Mouse (Mus musculus) small intestine, adult 2 months (tissue): Measurements from ENCODE around the gene Calcoco1. TPM values are rescaled to one million over a fixed set of nuclear protein-coding genes. Genes with fewer than 3 reads are reported as not detected.

Experiments used
- H3K27ac ChIP-seq: fragments of 200-500 bp; 2 replicates; pipeline ENCODE4 v1.5.1; 2012; ENCODE audit warnings: low read depth, low read length, control low read depth, inconsistent platforms; ENCODE audit not compliant: insufficient read depth
- H3K27me3 ChIP-seq: fragments of 200-500 bp; 2 replicates; pipeline ENCODE4 v1.6.1; 2012; ENCODE audit warnings: mild to moderate bottlenecking, moderate library complexity, low read length, inconsistent platforms; ENCODE audit not compliant: control insufficient read depth, insufficient read depth
- H3K36me3 ChIP-seq: fragments of 200-500 bp; 2 replicates; pipeline ENCODE4 v1.6.1; 2012; ENCODE audit warnings: mild to moderate bottlenecking, low read length, control low read depth, inconsistent platforms; ENCODE audit not compliant: control insufficient read depth, insufficient read depth
- H3K4me1 ChIP-seq: fragments of 200-500 bp; 2 replicates; pipeline ENCODE4 v1.6.1; 2012; ENCODE audit warnings: low read length, inconsistent platforms, mixed read lengths; ENCODE audit not compliant: control insufficient read depth, insufficient read depth, insufficient read length
- H3K4me3 ChIP-seq: fragments of 200-500 bp; 2 replicates; pipeline ENCODE4 v1.5.1; 2012; ENCODE audit warnings: low read depth, mild to moderate bottlenecking, control low read depth, inconsistent platforms, low read length, moderate library complexity
- CTCF ChIP-seq: fragments of 200-500 bp; IDR thresholded peaks from 2 replicates; pipeline ENCODE4 v1.5.1; 2012; ENCODE audit warnings: low read depth, mild to moderate bottlenecking, control low read depth, inconsistent platforms, low read length, moderate library complexity, mixed read lengths; ENCODE audit not compliant: insufficient replicate concordance, insufficient read length; ENCODE audit errors: extremely low read depth
- POLR2A ChIP-seq: fragments of 200-500 bp; IDR thresholded peaks from 2 replicates; pipeline ENCODE4 v1.6.1; 2012; ENCODE audit warnings: low read depth, mild to moderate bottlenecking, control low read depth, inconsistent platforms, low read length, moderate library complexity
- WGBS: fragments of 180-500 bp; shearing (Covaris S2); methylation state at CpG from one replicate; pipeline ENCODE4 v1.1.7; 2018; 5-methylcytosine and 5-hydroxymethylcytosine counted together
- polyA plus RNA-seq: library from polyadenylated mRNA; depleted of rRNA; stranded (reverse); fragments of >200 nt; gene quantifications from 2 replicates; pipeline ENCODE4 v1.2.3, GENCODE M21; 2012

The Calcoco1 gene
- polyA plus RNA-seq, 1 experiment = 15.6 TPM

DNA sequence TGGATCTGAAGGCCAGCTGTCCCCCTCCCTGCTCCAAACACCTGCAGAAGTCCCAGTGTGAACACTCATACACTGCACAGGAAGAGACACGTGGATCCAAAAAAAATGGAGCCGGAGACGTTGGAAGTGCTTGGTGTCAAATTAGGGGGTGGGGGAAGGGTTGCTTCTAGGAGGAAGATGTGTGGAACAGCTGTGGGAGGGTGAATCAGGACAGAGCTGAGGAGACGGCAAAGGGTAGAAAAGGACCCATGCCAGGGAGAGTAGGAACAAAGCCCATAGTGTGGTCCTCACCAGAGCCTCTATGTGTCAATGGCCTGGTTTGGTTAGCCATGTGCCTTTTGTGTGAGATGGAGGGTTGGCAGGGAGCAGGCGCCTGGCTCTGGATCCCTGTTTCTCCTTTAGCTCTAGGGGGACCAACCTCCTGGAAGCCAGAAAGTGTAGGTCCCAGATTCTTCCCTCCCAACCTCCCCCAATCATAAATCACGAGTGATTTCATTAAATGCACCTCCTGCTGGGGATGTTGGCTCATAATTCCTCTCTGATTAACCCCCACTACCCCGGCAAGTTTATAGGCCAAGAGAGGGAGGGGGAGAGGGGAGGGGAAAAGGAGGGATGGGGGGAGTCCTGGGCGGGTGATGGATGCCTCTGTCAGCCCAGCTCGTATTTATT lies 16.6 kb downstream of the Calcoco1 start:
- no peak for TF ChIP-seq CTCF
- TF ChIP-seq POLR2A = no peak
- Histone ChIP-seq H3K27me3 (no peaks in the 10 kb centered on the region), H3K4me3 (no peak overlapping the region), H3K4me1 (no peaks in the 10 kb centered on the region), H3K27ac (no peak overlapping the region), H3K36me3 (peaks cover 14% of the 10 kb centered on the region)
- WGBS = 51% methylated on average over 9 of the region's 9 CpGs

DNA sequence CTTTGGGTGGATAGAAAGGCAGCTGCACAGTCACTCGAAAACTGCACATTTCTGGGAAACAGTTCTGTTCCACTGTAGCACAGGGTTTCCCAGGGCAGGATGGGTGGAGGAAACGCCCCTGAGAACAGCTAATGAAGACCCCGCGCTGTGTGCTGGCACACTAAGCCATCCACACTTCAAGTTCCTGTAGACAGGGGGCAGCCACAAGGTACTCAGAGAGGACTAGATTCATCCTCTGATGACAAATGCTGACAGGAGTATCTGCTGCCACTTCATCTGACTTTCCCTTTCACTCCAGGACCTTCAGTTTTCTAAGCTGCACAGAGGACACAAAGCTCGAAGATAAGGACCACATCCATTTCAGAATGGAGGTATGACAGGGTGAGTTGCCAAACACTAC lies 17.2 kb downstream of the Calcoco1 start:
- H3K27ac ChIP-seq = no peak overlapping the region
- WGBS = 66% methylated on average over 5 of the region's 5 CpGs
- H3K4me3 ChIP-seq = no peak overlapping the region
- no peaks in the 10 kb centered on the region for H3K27me3 ChIP-seq
- H3K4me1 ChIP-seq = no peaks in the 10 kb centered on the region
- peaks cover 13% of the 10 kb centered on the region for H3K36me3 ChIP-seq
- TF ChIP-seq POLR2A = no peak
- no peak for TF ChIP-seq CTCF

DNA sequence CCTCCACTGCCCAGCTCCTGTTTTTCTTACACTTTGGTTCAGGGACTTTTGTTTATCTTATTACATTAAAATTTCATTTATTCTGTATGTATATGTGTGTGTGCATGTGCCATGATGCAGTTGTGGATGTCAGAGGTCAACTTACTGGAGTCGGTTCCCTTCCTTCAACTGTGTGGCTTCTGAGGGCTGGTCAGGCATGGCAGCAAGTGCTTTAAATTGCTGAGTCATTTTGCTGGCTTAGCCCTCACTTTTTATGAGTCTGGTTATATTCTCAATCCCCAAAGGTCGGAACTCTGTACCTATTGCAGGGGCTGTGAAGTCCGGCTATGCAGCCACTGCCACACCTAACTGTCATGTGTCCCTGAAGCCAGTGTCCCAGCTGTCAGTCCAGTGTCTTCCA lies 19.0 kb downstream of the Calcoco1 start:
- 36% methylated on average over 3 of the region's 3 CpGs for WGBS
- Histone ChIP-seq H3K36me3 (no peaks in the 10 kb centered on the region), H3K4me3 (no peak overlapping the region), H3K27me3 (0 out of 2 replicates have a peak, but pooled peaks cover 5% of the 10 kb centered on the region), H3K4me1 (no peaks in the 10 kb centered on the region), H3K27ac (no peak overlapping the region)
- TF ChIP-seq CTCF = no peak
- no peak for TF ChIP-seq POLR2A

DNA sequence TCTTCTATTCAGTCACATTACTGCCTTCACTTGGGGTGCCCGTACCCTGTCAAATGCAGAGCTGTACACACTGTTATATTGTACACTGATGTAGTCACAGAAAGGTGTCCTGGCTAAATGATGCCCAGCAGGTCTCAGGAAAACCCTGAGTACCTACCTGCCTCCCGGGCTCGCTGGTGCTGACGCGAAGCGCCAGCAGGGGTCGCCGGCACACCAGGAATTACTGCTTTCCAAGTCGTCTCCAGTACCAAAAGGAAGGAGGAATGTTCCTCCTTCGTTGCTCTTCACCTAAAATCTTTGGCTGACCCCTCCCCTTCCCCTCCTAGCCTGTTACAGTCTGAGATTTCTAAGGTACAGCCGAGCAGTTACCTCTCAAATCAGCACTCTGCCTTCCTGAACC lies 23.8 kb downstream of the Calcoco1 start:
- Histone ChIP-seq H3K27ac (no peak overlapping the region), H3K4me1 (no peaks in the 10 kb centered on the region), H3K36me3 (no peaks in the 10 kb centered on the region), H3K27me3 (peaks cover 17% of the 10 kb centered on the region), H3K4me3 (no peak overlapping the region)
- 2% methylated on average over 11 of the region's 11 CpGs for WGBS
- TF ChIP-seq CTCF = peak; percentile 88
- no peak for TF ChIP-seq POLR2A

DNA sequence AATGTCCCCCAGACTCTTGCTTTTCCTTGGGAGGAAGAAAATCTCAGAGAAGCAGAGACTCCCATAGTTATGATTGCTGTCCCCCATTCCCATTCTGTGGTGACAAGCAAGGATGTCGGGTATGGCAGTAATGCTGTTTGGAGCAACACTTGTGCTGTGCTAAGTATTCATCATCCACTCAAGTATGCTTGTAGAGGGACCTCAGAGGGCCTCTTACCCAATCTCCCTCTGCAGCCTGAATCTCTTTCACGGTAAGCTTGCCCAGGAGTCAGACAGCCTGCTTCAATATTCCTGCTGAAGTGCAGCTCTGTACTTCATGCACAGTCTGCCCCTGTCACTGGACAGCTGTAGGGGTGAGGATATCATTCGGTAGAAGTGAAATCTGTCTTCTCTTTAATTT lies 25.1 kb downstream of the Calcoco1 start:
- Histone ChIP-seq H3K4me3 (no peak overlapping the region), H3K36me3 (no peaks in the 10 kb centered on the region), H3K4me1 (no peaks in the 10 kb centered on the region), H3K27me3 (peaks cover 30% of the 10 kb centered on the region), H3K27ac (no peak overlapping the region)
- 34% methylated on average over 3 of the region's 3 CpGs for WGBS
- no peak for TF ChIP-seq POLR2A
- TF ChIP-seq CTCF = no peak

DNA sequence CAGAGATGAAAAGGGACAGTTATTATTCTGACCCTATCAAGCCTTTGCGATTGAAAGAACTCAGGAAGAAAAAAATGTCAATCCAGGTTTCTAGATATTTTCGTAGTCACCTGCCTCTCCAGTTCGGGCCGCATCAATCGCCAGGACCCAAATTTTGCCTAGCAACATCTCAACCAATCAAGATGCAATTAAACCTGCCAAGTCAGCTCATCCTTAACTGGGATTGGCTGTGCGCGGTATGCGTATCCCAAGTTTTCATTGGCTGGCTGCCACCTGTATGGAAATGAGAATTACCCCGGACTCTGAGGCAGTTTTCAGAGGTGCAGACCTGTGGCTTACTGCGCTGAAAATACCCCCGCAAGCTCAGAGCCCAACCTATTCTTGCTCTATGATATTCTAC lies 28.4 kb downstream of the Calcoco1 start:
- H3K4me3 ChIP-seq = no peak overlapping the region
- H3K27ac ChIP-seq = no peak overlapping the region
- H3K27me3 ChIP-seq = peaks cover 31% of the 10 kb centered on the region
- WGBS = 2% methylated on average over 11 of the region's 11 CpGs
- H3K4me1 ChIP-seq = no peaks in the 10 kb centered on the region
- no peaks in the 10 kb centered on the region for H3K36me3 ChIP-seq
- no peak for TF ChIP-seq CTCF

DNA sequence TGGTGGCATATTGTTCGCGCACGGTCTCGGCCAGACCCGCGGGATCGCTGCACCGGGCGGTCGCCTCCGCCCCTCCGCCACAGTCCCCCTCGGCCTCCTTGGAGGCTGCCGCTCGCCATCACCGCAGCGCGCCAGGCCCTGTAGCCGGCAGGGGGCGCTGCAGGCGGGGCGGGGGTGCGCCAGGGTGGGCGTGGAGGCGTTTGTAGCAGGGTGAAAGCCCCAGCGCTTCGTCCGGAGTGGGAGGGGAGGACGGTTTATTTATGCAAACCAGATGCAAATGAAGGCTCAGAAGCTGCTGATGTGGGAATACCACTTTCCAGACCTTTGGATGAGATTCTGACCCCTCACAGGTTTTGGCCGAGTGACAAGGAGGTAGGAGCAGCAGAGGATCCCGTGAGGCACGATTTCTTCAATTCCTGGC lies 29.0 kb downstream of the Calcoco1 start:
- WGBS = under 1% methylated on average over 32 of the region's 32 CpGs
- no peak overlapping the region for H3K27ac ChIP-seq

More for the DNA sequence above, 29.0 kb downstream of the Calcoco1 start:
- Histone ChIP-seq H3K36me3 (no peaks in the 10 kb centered on the region), H3K4me1 (no peaks in the 10 kb centered on the region), H3K27me3 (peaks cover 28% of the 10 kb centered on the region), H3K4me3 (peak overlapping the region; percentile 58)
- TF ChIP-seq POLR2A = no peak
- TF ChIP-seq CTCF = peak; percentile 46; the same call in 1 of the 2 replicates
